Mouse (Mus musculus) thymus, postnatal 14 days (tissue): ENCODE data around the gene Sez6l2.

Experiments
- DNase-seq: peaks from one replicate; pipeline ENCODE4 v3.0.0; 2021

Sez6l2 gene

DNA sequence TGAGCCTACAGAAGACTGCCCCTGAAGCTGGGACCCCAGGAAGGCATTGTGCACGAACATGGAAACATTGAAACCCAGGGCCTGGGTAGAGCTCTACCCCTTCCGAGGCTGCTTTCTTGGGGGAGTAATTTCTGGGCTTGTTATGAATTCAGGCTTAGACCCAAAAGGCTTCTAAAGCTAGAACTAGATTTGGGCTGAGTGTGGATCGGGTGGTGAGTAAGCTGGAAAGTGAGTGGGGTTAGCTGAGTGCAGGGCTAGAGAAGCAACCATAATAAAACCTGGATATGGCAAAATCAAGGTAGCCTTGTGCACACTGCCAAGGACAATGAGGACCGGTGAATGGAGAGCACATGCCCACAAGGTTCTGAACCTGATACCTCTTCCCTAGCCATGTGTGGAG is 11.6 kb downstream of the Sez6l2 start:
- no peak for DNase-seq

GRCm38 (mm10) chr7:126963548-126964286 is 13.4 kb downstream of the Sez6l2 start:
- peak; percentile 58 for DNase-seq

DNA sequence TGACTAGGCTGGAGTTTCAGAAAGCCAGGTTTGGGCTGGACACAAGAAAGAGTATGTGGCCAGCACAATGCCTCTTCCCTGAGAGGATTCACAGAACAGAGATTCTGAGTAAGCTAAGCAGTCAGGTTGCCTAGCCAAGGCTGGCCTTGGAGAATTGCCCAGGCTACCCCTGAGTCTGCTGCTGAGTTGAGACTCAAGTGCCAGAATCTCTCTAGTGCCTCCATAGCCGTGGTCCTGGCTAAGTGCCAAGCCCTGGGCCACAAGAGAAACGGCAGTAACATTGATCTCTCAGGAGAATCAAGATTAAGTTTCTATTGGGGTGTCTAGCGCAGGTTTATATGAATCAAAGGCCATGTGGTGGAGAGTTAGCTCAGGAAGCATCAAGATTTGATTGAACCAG is 15.2 kb downstream of the Sez6l2 start:
- DNase-seq = no peak

DNA sequence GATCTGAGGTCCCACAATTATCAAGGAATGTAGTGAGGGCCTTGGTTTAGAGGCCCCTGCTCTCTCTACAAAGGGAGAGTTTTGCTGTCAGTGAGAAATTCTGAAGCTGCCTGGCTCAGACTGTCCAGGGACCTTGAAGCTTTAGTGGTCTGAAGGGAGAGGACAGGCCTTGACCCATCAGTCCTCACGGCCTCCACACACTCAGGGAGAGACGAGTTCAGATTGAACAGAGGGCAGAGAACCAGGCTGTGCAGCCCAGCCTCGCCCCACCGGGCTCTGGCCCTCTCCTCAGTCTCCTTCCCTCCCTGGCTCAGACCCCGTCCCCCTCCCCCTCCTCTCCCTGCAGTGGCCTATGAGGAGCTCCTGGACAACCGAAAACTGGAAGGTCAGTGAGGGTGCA is 17.0 kb downstream of the Sez6l2 start:
- DNase-seq = no peak

DNA sequence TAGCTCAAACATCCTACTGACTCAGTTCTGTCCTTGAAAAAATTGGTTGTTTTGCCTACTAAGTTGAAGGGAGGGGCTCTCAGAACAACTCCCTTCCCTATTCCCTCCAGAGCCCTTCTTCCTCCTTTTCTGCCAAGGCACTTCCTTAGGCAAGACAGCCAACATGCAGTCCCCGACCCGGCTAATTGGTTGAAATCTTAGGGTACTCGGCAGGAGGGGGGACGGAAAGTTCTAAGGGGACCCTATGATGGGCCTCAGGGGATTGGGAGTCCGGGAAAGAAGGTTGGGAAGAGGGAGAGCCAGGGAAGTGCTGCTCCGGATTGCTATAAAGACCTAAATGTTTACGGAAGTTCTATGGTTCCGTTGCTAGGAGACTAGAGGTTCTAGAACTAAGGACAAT is 25.1 kb downstream of the Sez6l2 start:
- no peak for DNase-seq

DNA sequence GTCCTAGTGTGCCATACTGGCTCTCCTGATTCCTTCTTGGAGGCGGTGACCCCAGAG is 25.4 kb downstream of the Sez6l2 start, which contains the start of gene Cdipt:
Gene Cdipt (plus strand): TSS at position 22 of the 57 bp plus-strand sequence.
- no peak for DNase-seq

DNA sequence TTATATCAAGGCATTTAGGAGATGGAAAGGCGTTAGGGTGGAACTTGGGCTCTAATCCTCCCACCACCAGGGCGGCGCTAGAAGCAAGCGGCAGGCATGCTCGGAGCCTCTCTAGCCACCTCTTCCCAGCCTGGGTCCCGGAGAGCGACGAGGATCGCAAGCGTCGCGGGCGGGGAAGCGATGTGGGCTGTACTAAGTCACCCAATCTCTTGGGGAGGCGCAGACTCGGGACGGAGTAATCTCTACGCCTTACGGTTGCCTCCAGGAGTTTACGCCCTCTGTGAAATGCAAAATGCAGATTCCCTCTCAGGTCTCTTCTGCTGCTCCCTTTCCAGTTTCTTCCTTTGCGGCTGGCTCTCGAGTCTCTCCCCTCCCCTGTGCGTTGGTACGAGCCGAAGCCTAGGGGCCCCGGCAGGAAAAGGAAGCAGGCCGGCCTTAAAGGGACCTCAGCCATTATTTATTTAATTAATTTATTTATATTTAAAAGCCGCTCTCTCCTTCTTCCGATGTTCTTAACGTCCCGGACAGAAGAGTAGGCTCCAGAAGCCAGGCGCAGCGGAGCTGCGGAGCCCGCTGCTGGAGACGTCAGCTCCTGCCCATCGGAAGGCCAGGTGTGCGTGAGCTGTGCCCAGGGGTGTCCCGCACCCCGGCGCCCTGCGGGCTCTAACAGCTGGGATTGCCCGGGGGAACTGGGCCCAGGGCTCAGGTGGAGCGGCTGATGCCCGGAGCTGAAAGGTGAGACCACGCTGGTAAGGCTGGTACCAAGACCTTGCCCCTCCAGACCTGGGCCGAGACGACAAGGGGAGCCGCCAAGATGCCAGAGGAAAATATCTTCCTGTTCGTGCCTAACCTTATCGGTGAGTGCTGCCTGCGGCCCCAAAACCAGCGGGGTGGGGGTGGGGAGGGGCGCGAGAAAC is 25.8 kb downstream of the Sez6l2 start, which contains the start of gene Cdiptos:
Gene Cdiptos (minus strand): TSS at position 149 of the 917 bp plus-strand sequence.
- peak; percentile 97 for DNase-seq

DNA sequence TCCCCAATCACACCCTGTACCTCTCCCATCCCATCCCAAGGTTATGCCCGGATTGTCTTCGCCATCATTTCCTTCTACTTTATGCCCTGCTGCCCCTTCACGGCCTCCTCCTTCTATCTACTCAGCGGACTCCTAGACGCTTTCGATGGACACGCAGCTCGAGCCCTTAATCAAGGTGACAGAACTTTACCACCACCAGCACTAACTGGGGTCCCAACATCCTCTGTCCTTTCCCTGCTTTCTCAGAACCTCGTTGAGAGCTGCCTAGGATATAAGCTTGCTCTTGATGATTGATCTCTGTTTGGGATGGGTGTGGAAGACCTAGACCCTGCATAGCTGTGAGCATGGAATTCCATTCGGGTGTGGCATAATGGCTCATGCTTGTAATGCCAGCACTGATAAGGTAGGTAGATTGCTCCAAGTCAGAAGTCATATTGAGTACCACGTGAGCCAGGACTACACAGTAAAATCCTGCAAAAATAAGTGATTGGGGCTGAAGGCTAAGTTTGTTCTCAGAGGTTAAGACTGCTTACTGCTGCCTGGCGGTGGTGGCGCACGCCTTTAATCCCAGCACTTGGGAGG is 26.6 kb downstream of the Sez6l2 start:
- DNase-seq = no peak

DNA sequence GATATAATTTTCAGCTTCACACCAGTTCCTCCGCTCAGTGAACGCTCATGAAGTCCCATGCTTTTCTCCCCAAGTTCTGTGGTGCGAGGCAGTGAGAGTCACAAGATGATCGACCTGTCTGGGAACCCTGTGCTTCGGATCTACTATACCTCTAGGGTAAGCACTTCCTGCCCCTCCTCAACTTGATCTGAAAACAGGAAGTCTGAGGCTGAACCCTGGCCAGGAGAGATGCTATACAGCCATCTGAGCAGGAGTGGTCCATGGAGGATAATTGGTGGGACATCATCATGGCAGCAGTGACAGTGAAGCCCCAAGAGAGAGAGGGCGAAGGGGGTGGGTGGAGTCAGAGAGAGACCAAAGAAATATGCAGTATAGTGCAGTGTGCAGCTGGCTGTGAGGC is 28.5 kb downstream of the Sez6l2 start:
- DNase-seq = peak; percentile 19

DNA sequence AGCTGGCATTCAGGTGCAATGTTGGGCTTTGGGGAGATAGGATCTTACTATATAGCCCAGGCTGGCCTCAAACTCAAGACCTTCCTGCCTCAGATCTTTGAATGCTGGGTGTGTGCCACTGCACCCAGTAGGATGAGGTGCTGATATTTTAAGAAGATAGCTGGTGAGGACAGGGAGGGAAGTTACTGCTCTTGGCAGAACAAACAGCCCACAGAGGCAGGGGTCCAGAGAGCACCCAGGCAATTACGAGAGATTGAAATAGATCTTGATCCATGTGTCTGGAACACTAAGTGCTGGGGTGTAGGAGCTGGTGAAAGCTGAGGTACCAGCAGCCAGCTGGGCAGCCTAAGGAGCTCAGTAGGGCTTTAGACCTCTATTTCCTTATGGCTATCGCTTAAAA is 31.2 kb downstream of the Sez6l2 start:
- DNase-seq = no peak

DNA sequence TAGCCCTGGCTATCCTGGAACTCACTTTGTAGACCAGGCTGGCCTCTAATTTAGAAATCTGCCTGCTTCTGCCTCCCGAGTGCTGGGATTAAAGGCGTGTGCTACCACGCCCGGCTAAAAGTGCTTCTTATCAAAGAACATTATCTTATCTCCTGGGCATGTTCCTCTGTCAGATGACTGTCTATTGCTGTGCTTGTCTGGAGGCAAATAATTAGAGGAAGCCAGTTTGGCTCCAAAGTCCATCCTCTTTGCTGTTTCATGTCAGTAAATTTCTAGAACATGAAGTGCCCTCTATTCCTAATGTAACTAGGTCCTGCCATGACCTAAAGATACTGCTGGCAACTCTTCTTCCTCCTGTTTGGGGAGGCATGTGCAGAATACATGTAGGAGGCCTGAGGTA is 31.7 kb downstream of the Sez6l2 start:
- DNase-seq = no peak

DNA sequence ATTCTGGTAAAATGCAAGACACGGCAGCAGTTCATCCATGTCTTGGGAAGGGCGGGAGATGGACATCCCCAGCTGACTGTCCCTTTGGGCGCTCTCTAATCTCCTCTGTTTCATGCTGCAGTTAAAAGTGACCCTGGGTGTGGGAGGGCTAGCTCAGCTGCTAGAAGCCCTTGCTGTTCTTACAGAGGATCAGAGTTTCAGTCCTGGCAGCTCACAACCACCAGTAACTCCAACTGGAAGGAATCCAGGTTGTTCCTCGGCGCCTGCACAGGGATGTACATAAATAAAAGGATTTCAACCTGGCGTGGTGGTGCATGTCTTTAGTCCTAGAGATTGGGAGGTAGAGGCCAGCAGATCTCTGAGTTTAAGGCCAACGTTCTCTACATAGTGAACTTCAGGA is 32.8 kb downstream of the Sez6l2 start:
- no peak for DNase-seq

GRCm38 (mm10) chr7:126984667-126985444 is 34.5 kb downstream of the Sez6l2 start:
- no peak for DNase-seq

DNA sequence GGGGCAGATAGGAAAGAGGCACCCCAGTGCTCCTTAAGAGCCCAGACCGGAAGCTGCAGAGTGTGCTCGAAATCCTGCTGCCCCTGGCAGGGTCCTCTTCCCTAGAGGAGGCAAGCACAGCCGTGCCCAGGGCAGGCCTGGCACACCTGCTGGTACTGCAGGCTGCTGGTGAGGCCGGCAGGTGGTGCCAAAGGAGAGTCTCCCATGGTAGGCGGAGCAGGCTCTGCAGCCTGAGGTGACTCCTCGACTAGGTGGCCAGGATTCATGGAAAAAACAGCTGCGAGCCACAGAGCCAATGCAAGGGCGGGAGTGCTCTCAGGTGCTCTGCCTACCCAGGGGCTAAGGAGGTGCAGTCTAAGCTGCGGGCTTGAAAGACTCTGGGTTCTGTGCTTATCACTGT is 36.0 kb downstream of the Sez6l2 start:
- DNase-seq = peak; percentile 62

GRCm38 (mm10) chr7:126988816-126989215 is 38.5 kb downstream of the Sez6l2 start:
- DNase-seq = peak; percentile 72

DNA sequence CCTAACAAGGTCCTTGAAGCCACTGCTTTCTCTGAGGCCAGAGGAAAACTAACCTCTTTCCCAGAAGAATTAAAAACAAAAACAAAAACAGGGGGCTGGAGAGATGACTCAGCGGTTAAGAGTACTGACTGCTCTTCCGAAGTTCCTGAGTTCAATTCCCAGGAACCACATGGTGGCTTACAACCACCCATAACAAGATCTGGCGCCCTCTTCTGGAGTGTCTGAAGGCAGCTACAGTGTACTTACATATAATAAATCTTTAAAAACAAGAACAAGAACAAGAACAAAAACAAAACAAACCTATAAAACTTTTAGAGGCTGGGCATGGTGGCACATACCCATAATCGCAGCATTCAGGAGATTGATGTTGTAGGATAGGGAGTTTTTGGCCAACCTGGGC is 46.1 kb downstream of the Sez6l2 start:
- peak; percentile 37 for DNase-seq

DNA sequence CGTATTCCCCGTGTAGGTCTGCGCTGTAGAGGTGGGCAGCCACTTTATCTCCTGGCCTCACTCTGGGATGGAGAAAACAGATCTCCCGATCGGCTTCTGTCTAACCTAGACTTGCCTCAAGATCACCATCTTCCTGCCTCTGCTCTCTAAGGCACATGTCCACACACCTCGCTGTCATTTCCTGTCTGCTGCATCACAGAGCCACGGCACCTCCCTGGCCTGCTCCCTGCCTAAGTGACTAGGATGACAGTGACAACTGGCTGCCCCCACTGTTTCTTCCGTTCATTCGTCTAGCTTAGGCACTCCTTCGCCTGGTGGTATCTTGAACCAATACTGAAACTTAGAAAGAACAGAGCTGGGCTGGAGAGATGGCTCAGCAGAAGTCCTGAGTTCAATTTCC is 49.2 kb downstream of the Sez6l2 start:
- peak; percentile 44 for DNase-seq

GRCm38 (mm10) chr7:127003620-127004019 is 53.3 kb downstream of the Sez6l2 start:
- no peak for DNase-seq

DNA sequence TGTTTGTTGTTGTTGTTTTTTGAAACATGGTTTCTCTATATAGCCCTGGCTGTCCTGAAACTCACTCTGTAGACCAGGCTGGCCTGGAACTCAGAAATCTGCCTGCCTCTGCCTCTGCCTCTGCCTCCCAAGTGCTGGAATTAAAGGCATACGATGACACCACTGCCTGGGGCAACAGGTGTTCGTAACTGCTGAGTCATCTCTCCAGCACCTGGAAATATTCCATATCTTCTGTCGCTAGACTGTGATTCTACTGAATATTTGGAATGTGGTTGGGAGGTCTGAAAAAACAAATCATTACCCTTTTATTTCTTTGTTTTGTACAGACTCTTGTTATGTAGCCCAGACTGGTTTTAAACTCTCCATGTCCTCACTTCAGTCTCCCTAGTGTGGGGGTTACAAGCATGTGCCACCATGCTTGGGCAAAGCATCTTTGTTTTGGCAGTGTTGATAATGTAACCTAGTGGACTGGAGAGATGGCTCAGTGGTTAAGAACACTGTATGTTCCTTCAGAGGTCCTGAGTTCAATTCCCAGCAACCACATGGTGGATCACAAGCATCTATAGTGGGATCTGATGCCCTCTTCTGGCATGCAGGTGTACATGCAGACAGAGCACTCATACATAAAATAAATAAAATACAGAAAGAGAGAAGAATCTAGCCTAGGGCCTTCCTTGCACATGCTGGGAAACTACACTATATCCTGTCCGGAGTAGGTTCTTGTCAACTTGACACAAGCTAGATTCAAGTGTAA is 53.9 kb downstream of the Sez6l2 start:
- DNase-seq = no peak

GRCm38 (mm10) chr7:127007313-127008024 is 57.1 kb downstream of the Sez6l2 start:
- no peak for DNase-seq

DNA sequence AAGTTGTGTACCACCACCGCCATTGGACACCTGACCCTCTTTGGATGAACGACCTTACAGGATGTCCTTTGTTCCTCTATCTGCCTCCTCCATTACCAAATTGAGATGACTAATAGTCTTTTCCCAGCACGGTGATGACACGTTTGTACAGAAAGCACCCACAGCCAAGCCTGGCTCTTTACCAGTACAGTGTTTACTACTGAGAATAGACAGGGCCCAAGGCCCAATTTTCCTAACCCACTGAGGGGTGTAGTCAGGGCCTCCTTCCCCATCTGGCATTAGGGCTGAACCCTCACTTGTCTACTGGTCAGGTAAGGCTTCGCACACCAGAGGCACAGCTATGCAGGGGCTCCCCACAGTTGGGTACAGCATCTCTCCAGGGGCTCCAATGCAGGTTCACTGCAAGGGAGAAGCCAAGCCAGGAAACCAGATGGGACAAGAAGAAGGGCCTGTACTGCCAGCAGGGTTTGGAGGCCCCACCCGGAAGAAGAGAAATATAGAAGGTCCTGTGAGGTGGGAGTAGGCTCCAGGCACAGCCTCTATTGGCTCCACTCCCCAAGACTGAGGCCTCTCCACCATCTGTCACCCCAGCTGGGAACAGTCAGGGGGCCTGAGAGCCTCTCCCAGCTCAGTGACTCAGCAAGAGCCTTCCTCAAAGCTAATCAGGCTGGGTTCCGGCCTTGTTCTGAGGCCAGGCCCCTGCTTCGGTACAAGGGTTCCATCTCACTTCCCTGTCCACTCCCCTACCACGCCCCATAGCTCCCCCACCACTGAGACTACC is 58.1 kb downstream of the Sez6l2 start:
- DNase-seq = no peak
